Mouse (Mus musculus) frontal cortex, adult 2 months (tissue): Measurements from ENCODE around the gene Ebi3. TPM values are rescaled to one million over a fixed set of nuclear protein-coding genes. Genes with fewer than 3 reads are reported as not detected.
"Not testable (repeated sequence)": the region's sequence is repeated elsewhere in the genome, so short reads cannot be mapped to it uniquely, and the experiment has no call there.

Source experiments
- DNase-seq, 2 experiments: peaks; one replicate each; pipeline ENCODE4 v3.0.0; 2022; ENCODE audit warnings: low spot score in 1 of 2; ENCODE audit errors: extremely low spot score in 1 of 2
- polyA plus RNA-seq: library from polyadenylated mRNA; depleted of rRNA; stranded (reverse); fragments of >200 nt; gene quantifications from 2 replicates; pipeline ENCODE4 v1.2.3, GENCODE M21; 2012; rRNA removed

Ebi3 gene
- polyA plus RNA-seq = 1.9 and 2.0 TPM in 2 replicates

GRCm38 (mm10) chr17:55952447-55953027 is at the start of gene Ebi3:
Ebi3 (plus strand) TSS chr17:55952640.
- no peak for DNase-seq

DNA sequence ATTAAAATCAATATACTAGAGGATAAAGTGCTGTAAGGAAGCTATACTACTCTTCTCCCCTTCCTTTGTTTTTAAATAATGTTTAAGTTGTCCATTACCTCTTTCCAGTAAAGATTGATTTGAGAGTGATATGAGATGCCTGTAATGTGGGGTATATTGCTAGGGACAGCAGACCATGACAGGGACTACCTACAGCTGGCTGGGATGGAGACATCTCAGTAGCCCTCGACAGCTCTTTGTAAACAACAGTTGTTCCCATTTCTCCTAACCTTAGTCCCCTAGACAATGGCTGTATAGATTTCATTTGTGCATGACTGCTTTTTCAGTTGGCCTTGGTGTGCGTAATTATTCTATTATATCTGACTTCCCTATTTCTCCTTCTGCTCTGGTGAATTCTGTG is 49.4 kb upstream of the Ebi3 start:
- no peak for DNase-seq

- DNase-seq = no peak
Measured at GRCm38 (mm10) chr17:55903687-55904086, 48.8 kb upstream of the Ebi3 start.

DNA sequence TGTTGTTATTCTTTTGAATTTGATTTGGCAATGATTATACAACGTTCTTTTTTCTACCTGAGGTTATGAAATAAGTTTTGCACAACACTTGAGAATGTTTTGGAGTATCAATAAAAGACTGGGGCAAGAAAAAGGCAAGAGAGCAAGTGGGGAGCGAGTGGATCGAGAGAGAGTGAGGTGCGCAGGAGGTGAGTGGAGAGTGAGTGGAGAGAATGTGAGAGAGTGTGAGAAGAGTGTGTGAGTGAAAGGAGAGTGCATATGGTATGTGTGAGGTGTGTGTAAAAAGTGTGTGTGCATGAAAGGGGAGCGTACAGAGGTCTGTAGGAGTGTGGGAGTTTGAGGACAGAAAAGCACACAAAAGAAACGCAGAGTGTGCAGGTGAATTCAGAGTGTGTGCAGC is 48.3 kb upstream of the Ebi3 start:
- no peak for DNase-seq

DNA sequence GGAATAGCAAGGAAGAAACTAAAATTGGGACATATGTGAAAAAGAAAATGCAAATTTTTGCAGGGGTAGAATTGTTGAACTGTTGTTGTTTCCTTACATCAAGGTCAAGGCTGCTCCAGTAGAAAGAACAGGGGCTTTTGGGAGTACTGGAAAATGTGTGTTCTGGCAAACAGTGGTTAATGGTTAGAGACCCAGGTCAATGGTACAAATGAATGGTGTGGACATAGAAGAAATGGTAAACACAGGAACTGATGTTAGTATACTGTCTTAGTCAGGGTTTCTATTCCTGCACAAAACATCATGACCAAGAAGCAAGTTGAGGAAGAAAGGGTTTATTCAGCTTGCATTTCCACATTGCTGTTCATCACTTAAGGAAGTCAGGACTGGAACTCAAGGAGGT is 45.8 kb upstream of the Ebi3 start:
- DNase-seq = no peak

- DNase-seq = peak in 1 of 2 experiments; percentile 64
Measured at GRCm38 (mm10) chr17:55931553-55932502, 20.6 kb upstream of the Ebi3 start.

- no peak for DNase-seq
Measured at GRCm38 (mm10) chr17:55932635-55933034, 19.8 kb upstream of the Ebi3 start.

DNA sequence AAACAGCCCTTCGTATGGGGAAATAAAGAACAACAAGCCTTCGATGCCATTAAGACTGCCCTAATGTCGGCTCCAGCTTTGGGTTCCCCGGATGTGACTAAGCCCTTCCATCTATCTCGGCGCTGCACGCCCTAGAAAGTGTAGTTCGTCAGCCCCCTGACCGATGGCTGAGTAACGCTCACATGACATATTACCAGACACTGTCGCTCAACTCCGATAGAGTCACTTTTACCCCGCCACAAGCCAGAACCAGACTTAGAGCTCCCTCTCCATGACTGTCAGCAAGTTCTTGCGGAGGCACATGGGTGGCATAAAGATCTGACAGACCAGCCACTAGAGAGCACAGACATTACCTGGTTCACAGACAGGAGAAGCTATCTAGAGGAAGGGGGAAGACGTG is 19.2 kb upstream of the Ebi3 start:
- no peak for DNase-seq

GRCm38 (mm10) chr17:55944387-55944865 is 8.0 kb upstream of the Ebi3 start:
- not testable (repeated sequence) for DNase-seq

DNA sequence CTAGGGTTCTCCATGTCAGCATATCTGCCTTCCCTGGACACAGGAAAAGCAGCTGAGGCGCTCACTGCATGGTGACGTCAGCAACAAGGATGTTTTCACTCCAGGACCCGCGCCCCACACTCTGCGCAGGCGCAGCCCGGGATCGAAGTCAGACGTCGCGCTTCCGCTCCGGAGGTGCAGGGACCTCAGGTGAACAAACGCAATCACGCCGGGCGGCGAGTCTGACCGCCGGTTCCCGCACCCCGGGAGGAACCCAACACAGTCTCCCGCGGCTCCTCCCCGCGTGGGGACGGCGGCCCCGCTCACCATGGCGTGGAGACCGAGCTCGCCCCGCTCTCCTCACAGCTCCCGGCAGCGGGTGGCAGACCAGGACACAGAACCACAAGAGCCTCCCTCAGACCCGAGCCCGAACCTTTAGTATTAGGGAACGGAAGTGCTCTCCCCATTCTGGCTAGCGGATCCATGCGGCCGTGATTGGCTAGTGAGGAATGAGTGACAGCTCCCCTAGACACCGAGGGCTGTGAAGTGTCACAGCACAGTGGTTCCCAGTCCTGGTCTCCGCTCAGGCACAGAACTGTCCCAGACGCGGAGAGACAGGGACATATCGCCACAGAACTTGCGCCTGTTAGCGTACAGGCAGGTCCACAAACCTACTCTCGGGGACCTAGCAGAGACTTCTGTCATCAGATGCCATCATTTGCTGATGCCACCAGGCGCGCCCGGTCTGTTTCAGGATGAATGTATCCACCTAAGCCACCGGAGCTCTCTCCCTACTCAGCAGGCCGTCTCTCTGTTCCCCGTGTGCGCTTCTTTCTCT is 7.4 kb upstream of the Ebi3 start:
- DNase-seq = peak; percentile 96 to 98

DNA sequence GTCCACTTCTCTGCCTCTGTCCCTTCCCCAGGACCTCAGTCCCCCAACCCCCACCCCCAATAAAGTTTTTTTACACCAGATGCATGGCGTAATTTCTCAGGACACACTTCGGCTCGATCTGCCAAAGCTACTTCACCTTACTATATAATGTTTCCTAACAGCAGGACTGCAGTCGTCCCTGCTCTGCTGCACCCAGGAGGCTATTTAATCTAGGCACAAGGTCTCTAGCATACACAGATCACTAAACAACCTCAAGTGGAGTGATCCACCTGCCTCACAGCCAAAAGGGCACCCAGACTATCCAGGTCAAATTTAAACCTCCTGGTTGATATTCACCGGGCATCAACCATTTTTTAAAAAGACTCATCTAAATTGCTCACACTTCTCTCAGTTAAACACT is 6.7 kb upstream of the Ebi3 start:
- peak in 1 of 2 experiments; percentile 21 for DNase-seq

- DNase-seq = no peak
Measured at GRCm38 (mm10) chr17:55948647-55949046, 3.8 kb upstream of the Ebi3 start.

- DNase-seq = no peak
Measured at GRCm38 (mm10) chr17:55949400-55949799, 3.0 kb upstream of the Ebi3 start, which contains the start of gene Zfp119b. Zfp119b (minus strand) TSS chr17:55949500.

GRCm38 (mm10) chr17:55950601-55951000 is 1.8 kb upstream of the Ebi3 start:
- DNase-seq = no peak

GRCm38 (mm10) chr17:55952041-55952440 is 399 bp upstream of the Ebi3 start:
- DNase-seq = no peak

DNA sequence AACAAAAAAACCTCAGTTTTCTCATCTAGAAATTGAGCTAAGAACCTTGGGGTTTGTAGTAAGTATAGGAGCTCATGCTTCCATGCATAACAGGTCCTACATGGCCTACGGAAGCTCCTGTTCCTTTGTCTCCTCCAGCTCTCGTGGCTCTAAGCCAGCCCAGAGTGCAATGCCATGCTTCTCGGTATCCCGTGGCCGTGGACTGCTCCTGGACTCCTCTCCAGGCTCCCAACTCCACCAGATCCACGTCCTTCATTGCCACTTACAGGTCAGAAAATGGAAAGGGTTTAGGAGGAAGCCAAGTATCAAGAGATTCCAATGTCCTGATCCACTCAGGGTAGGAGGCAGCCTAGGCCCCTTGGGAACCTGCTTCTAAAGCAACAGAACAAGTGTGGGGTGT is 1.3 kb downstream of the Ebi3 start:
- no peak for DNase-seq

- no peak for DNase-seq
Measured at GRCm38 (mm10) chr17:55954229-55954628, 1.8 kb downstream of the Ebi3 start.

GRCm38 (mm10) chr17:55956129-55956528 is 3.7 kb downstream of the Ebi3 start:
- peak in 1 of 2 experiments; percentile 84 for DNase-seq

- DNase-seq = no peak
Measured at GRCm38 (mm10) chr17:55956591-55956990, 4.2 kb downstream of the Ebi3 start.

DNA sequence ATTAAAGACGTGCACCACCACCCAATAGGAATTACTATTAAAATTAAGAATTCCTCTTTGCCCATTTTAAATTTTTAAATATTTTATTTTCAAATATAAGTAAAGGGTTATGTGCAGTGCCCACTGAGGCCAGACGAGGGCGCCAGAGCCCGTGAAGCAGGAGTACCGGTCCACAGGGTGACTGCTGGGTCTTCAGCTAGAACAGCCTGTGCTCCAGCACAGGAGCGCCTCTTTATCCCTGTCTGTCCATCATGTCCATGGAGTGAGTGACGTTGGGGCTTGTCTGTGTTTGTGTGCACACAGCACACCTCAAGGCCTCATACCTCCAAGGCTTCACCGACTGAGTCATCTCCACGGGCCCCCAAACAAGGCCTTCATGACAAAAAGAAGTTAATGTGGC is 4.7 kb downstream of the Ebi3 start:
- peak in 1 of 2 experiments; percentile 84 for DNase-seq
